Mouse (Mus musculus) MEL (cell line): ENCODE results near the gene D17Wsu92e. TPM values are rescaled to one million over a fixed set of nuclear protein-coding genes. Genes with fewer than 3 reads are reported as not detected.

Source experiments
- DNase-seq: peaks from one replicate; pipeline ENCODE4 v3.0.0; 2011; ENCODE audit warnings: low read depth, low spot score
- H3K27ac ChIP-seq: 2 replicates; pipeline ENCODE4 v1.5.1; 2012; ENCODE audit warnings: low read depth, mild to moderate bottlenecking, control low read depth, low read length, moderate library complexity; ENCODE audit not compliant: control insufficient read depth
- H3K27me3 ChIP-seq, 2 experiments: fragments of 150-350 bp in 1 of 2; sonication (generic) in 1 of 2; 2 replicates each; pipeline ENCODE4 v1.6.1; 2012; ENCODE audit warnings: low read length in 2 of 2, mild to moderate bottlenecking in 2 of 2, improper control_type of control experiment in 1 of 2, moderate library complexity in 1 of 2; ENCODE audit not compliant: insufficient read depth in 2 of 2, control insufficient read depth in 1 of 2
- H3K36me3 ChIP-seq, 2 experiments: 2 replicates each; pipeline ENCODE4 v1.6.1; 2012 to 2014; ENCODE audit warnings: low read length in 2 of 2, improper control_type of control experiment in 1 of 2, inconsistent platforms in 1 of 2, mild to moderate bottlenecking in 1 of 2; ENCODE audit not compliant: insufficient read depth in 2 of 2, control insufficient read depth in 1 of 2
- H3K4me1 ChIP-seq, 2 experiments: fragments of 150-350 bp in 1 of 2; sonication (generic) in 1 of 2; 2 replicates each; pipeline ENCODE4 v1.6.1; 2012; ENCODE audit warnings: low read length in 2 of 2, improper control_type of control experiment in 1 of 2, mild to moderate bottlenecking in 1 of 2; ENCODE audit not compliant: insufficient read depth in 2 of 2, control insufficient read depth in 1 of 2
- H3K4me3 ChIP-seq, 2 experiments: fragments of 150-350 bp in 1 of 2; sonication (generic) in 1 of 2; 2 replicates each; pipeline ENCODE4 v1.5.1; 2012; ENCODE audit warnings: low read depth in 2 of 2, low read length in 2 of 2, mild to moderate bottlenecking in 2 of 2, moderate library complexity in 2 of 2, control low read depth in 1 of 2, improper control_type of control experiment in 1 of 2; ENCODE audit not compliant: control insufficient read depth in 1 of 2, insufficient read depth in 1 of 2
- H3K79me2 ChIP-seq: 2 replicates; pipeline ENCODE4 v1.6.1; 2012; ENCODE audit warnings: mild to moderate bottlenecking, low read length, moderate library complexity; ENCODE audit not compliant: control insufficient read depth, poor library complexity, insufficient read depth
- H3K9ac ChIP-seq: 2 replicates; pipeline ENCODE4 v1.6.1; 2012; ENCODE audit warnings: low read depth, mild to moderate bottlenecking, control low read depth, low read length, moderate library complexity; ENCODE audit not compliant: control insufficient read depth, poor library complexity, severe bottlenecking
- H3K9me3 ChIP-seq: fragments of 150-350 bp; sonication (generic); replicated peaks from 2 replicates; pipeline ENCODE4 v1.6.1; 2012; ENCODE audit warnings: mild to moderate bottlenecking, low read length, improper control_type of control experiment, moderate library complexity; ENCODE audit not compliant: insufficient read depth
- BHLHE40 ChIP-seq: IDR thresholded peaks from 2 replicates; pipeline ENCODE4 v1.6.1; 2012; ENCODE audit warnings: low read depth, mild to moderate bottlenecking, inconsistent platforms, low read length, improper control_type of control experiment, borderline replicate concordance
- CHD2 ChIP-seq: IDR thresholded peaks from 2 replicates; pipeline ENCODE4 v1.6.1; 2011; ENCODE audit warnings: low read length, improper control_type of control experiment
- CTCF ChIP-seq, 3 experiments: IDR thresholded peaks in 2 of 3; conservative IDR thresholded peaks in 1 of 3; 2 replicates each; pipeline ENCODE4 v1.5.1; 2011 to 2012; ENCODE audit warnings: low read length in 3 of 3, low read depth in 2 of 3, mild to moderate bottlenecking in 2 of 3, improper control_type of control experiment in 1 of 3, inconsistent platforms in 1 of 3, mixed read lengths in 1 of 3, moderate library complexity in 1 of 3; ENCODE audit not compliant: control insufficient read depth in 1 of 3, insufficient read depth in 1 of 3, poor library complexity in 1 of 3, severe bottlenecking in 1 of 3
- E2F4 ChIP-seq: IDR thresholded peaks from 2 replicates; pipeline ENCODE4 v1.6.1; 2011; ENCODE audit warnings: low read depth, low read length, improper control_type of control experiment, borderline replicate concordance
- EP300 ChIP-seq, 2 experiments: IDR thresholded peaks; 2 replicates each; pipeline ENCODE4 v1.6.1; 2011; ENCODE audit warnings: improper control_type of control experiment in 2 of 2, low read length in 2 of 2, low read depth in 1 of 2, mild to moderate bottlenecking in 1 of 2
- ETS1 ChIP-seq: IDR thresholded peaks from 2 replicates; pipeline ENCODE4 v1.6.1; 2012; ENCODE audit warnings: low read depth, mild to moderate bottlenecking, inconsistent platforms, low read length, improper control_type of control experiment, moderate library complexity
- GABPA ChIP-seq: IDR thresholded peaks from 2 replicates; pipeline ENCODE4 v1.6.1; 2012; ENCODE audit warnings: low read depth, mild to moderate bottlenecking, inconsistent platforms, low read length, improper control_type of control experiment, moderate library complexity
- HCFC1 ChIP-seq: IDR thresholded peaks from 2 replicates; pipeline ENCODE4 v1.6.1; 2012; ENCODE audit warnings: low read depth, mild to moderate bottlenecking, inconsistent platforms, low read length, improper control_type of control experiment, moderate library complexity
- JUND ChIP-seq: IDR thresholded peaks from 2 replicates; pipeline ENCODE4 v1.6.1; 2011; ENCODE audit warnings: low read depth, mild to moderate bottlenecking, improper control_type of control experiment, low read length
- MAZ ChIP-seq: IDR thresholded peaks from 2 replicates; pipeline ENCODE4 v1.6.1; 2012; ENCODE audit warnings: low read depth, mild to moderate bottlenecking, inconsistent platforms, low read length, improper control_type of control experiment
- MEF2A ChIP-seq: IDR thresholded peaks from 2 replicates; pipeline ENCODE4 v1.6.1; 2014; ENCODE audit warnings: low read depth, mild to moderate bottlenecking, inconsistent platforms, low read length, improper control_type of control experiment; ENCODE audit not compliant: poor library complexity, insufficient replicate concordance, severe bottlenecking; ENCODE audit errors: extremely low read depth
- NELFE ChIP-seq: IDR thresholded peaks from 2 replicates; pipeline ENCODE4 v1.6.1; 2011; ENCODE audit warnings: low read depth, low read length, improper control_type of control experiment
- POLR2AphosphoS2 ChIP-seq: IDR thresholded peaks from 2 replicates; pipeline ENCODE4 v1.6.1; 2011; ENCODE audit warnings: low read length, improper control_type of control experiment
- RCOR1 ChIP-seq: IDR thresholded peaks from 2 replicates; pipeline ENCODE4 v1.6.1; 2012; ENCODE audit warnings: low read depth, mild to moderate bottlenecking, inconsistent platforms, low read length, improper control_type of control experiment
- SIN3A ChIP-seq: IDR thresholded peaks from 2 replicates; pipeline ENCODE4 v1.6.1; 2012; ENCODE audit warnings: low read length, improper control_type of control experiment, inconsistent platforms
- TAL1 ChIP-seq: IDR thresholded peaks from 2 replicates; pipeline ENCODE4 v1.6.1; 2012; ENCODE audit warnings: mild to moderate bottlenecking, inconsistent platforms, low read length, moderate library complexity, mixed read lengths
- TBP ChIP-seq: IDR thresholded peaks from 2 replicates; pipeline ENCODE4 v1.8.0; 2011; ENCODE audit warnings: low read depth, low read length, improper control_type of control experiment
- TCF12 ChIP-seq: IDR thresholded peaks from 2 replicates; pipeline ENCODE4 v1.6.1; 2014; ENCODE audit warnings: low read depth, mild to moderate bottlenecking, inconsistent platforms, low read length, improper control_type of control experiment, moderate library complexity
- USF1 ChIP-seq: IDR thresholded peaks from 2 replicates; pipeline ENCODE4 v1.6.1; 2014; ENCODE audit warnings: low read depth, mild to moderate bottlenecking, inconsistent platforms, low read length, improper control_type of control experiment, moderate library complexity
- ZKSCAN1 ChIP-seq: IDR thresholded peaks from 2 replicates; pipeline ENCODE4 v1.6.1; 2012; ENCODE audit warnings: low read depth, mild to moderate bottlenecking, inconsistent platforms, low read length, improper control_type of control experiment, moderate library complexity
- ZNF384 ChIP-seq: IDR thresholded peaks from 2 replicates; pipeline ENCODE4 v1.6.1; 2012; ENCODE audit warnings: low read depth, mild to moderate bottlenecking, inconsistent platforms, low read length, improper control_type of control experiment
- polyA plus RNA-seq, 2 experiments: library from polyadenylated mRNA; stranded (reverse) in 1 of 2; unstranded in 1 of 2; fragments of >175 nt in 1 of 2; fragments of >200 nt in 1 of 2; gene quantifications; 2 replicates each; pipeline versions ENCODE4 v1.2.1 to v1.2.4; 2012; ENCODE audit warnings: low replicate concordance in 2 of 2, low read depth in 1 of 2; ENCODE audit not compliant: insufficient read length in 2 of 2, insufficient read depth in 1 of 2, missing spikeins in 1 of 2
- total RNA-seq: library from RNA; depleted of rRNA; stranded (reverse); fragments of 300-350 nt; gene quantifications from 2 replicates; pipeline ENCODE4 v1.2.3, GENCODE M21; 2012

D17Wsu92e gene
- total and polyA plus RNA-seq, 3 experiments = 72.5 to 108 TPM; not detected in 1

GRCm38 (mm10) chr17:27825539-27825938 lies 5.1 kb upstream of the D17Wsu92e start (continued):
- TF ChIP-seq MAZ = 0 out of 2 replicates have a peak, but pooled peaks have one; percentile 54
- peak in 1 of 2 experiments; percentile 53; a peak in 3 of 4 replicates for TF ChIP-seq EP300 (IDR thresholded peaks at IDR 0.05; ENCODE audit: low read depth in 1 of 2, low read length in 2 of 2)
- no peak for TF ChIP-seq BHLHE40
- TF ChIP-seq ZNF384 = no peak

- peak; percentile 89 for DNase-seq
- 0 out of 4 replicates have a peak, but pooled peaks cover 0 to 1% of the 10 kb centered on the region in 2 experiments for H3K27me3 ChIP-seq
- H3K79me2 ChIP-seq = peaks cover 4% of the 10 kb centered on the region
- TF ChIP-seq ZNF384 (peak; percentile 64; the same call in 1 of the 2 replicates), ZKSCAN1 (no peak), TBP (no peak), CTCF (IDR thresholded peaks at IDR 0.05 in 2 of 3, conservative IDR thresholded peaks at IDR 0.05 in 1 of 3; ENCODE audit: control insufficient read depth in 1 of 3, insufficient read depth in 1 of 3, low read depth in 2 of 3, low read length in 3 of 3, poor library complexity in 1 of 3, severe bottlenecking in 1 of 3) (no peak), TCF12 (no peak), SIN3A (peak; percentile 29; the same call in 1 of the 2 replicates), NELFE (peak; percentile 30; the same call in 1 of the 2 replicates), RCOR1 (no peak; the same call in 1 of the 2 replicates), EP300 (IDR thresholded peaks at IDR 0.05; ENCODE audit: low read depth in 1 of 2, low read length in 2 of 2) (peak; percentile 32 to 39; a peak in 1 of 4 replicates), HCFC1 (peak; percentile 21; the same call in 1 of the 2 replicates), GABPA (no peak), TAL1 (peak; percentile 28; the same call in 1 of the 2 replicates), ETS1 (peak; percentile 70)
- peak overlapping the region; percentile 57 for H3K9ac ChIP-seq
- H3K27ac ChIP-seq = peak overlapping the region; percentile 86
- no peaks in the 10 kb centered on the region for H3K9me3 ChIP-seq
- peak overlapping the region; percentile 50 to 72 for H3K4me3 ChIP-seq
- H3K36me3 ChIP-seq = peaks cover 0 to 12% of the 10 kb centered on the region in 2 experiments; a peak in 2 of 4 replicates
- H3K4me1 ChIP-seq = peaks cover 9 to 13% of the 10 kb centered on the region in 2 experiments
These were observed 4.5 kb upstream of the D17Wsu92e start for GRCm38 (mm10) chr17:27824941-27825340.

DNA sequence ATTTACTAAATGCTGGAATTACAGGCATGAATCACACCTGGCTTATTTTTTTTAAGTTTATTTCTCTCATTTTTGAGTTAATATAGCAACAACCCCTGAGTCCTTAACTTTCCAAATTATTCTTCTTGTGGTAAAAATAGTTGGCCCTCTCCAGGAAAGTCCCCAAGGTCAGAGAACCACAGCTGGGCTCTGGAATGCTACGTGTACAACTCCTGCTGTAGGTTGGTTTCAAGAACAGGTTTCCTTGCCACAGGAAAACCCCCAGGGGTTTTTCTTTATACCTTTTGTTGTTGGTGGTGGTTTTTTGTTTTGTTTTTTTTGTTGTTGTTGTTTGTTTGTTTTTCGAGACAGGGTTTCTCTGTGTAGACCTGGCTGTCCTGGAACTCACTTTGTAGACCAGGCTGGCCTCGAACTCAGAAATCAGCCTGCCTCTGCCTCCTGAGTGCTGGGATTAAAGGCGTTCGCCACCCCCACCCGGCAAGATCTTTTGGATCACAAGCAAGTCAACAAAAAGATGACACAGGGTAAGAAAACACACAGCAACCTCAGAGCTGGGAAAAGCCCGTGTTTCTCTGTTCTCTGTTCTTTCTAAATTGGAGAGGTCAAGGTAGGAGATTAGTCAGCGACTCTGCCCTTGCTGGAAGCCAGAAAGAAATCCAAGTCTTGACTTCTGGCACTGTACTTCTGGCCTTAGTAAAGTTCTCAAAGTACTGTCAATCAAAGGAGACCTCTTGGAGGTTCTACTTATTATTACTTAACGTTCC lies 2.9 kb upstream of the D17Wsu92e start:
- Histone ChIP-seq H3K9ac (no peak overlapping the region), H3K4me3 (no peak overlapping the region), H3K27ac (no peak overlapping the region; the same call in 1 of the 2 replicates), H3K9me3 (no peaks in the 10 kb centered on the region), H3K4me1 (peaks cover 9 to 17% of the 10 kb centered on the region in 2 experiments), H3K36me3 (peaks cover 0 to 17% of the 10 kb centered on the region in 2 experiments; a peak in 2 of 4 replicates), H3K27me3 (no peaks in the 10 kb centered on the region), H3K79me2 (peaks cover 21% of the 10 kb centered on the region)
- DNase-seq = no peak
- TF ChIP-seq RCOR1 (no peak), GABPA (no peak), E2F4 (no peak), POLR2AphosphoS2 (no peak), JUND (no peak), ZKSCAN1 (no peak), HCFC1 (no peak), TAL1 (no peak), CTCF (IDR thresholded peaks at IDR 0.05 in 2 of 3, conservative IDR thresholded peaks at IDR 0.05 in 1 of 3; ENCODE audit: control insufficient read depth in 1 of 3, insufficient read depth in 1 of 3, low read depth in 2 of 3, low read length in 3 of 3, poor library complexity in 1 of 3, severe bottlenecking in 1 of 3) (no peak), EP300 (IDR thresholded peaks at IDR 0.05; ENCODE audit: low read depth in 1 of 2, low read length in 2 of 2) (no peak), USF1 (no peak), MEF2A (no peak), TCF12 (no peak), CHD2 (no peak)
